Mouse (Mus musculus): ENCODE measurements around the gene Hyal3.

DNA sequence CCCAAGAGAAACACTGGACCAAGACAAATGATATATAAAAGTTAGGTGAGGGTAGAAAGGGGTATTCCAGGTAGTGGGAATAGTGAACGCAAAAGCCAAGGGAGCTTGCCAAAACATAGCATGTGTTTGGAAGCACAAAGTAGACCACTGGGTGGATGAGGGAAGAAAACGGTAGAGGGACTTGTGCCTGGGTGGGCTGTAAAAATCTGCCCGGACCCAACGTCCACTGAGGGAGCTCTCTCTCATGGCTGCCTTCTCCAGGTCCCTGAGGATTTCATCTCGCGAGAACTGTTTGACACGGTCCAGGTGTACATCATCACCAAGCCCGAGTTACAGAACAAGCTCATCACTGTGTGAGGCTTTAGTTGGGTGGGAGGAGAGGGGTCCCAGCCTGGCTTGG is 37.9 kb upstream of the Hyal3 start:
- TF ChIP-seq CTCF (IDR thresholded peaks at IDR 0.05; ENCODE audit: extremely low read depth, insufficient read depth, insufficient read length, insufficient replicate concordance): no peak
- no peak for TF ChIP-seq POLR2A (IDR thresholded peaks at IDR 0.05; ENCODE audit: low read depth, low read length)

Measured in spleen, adult 2 months (tissue).